Mouse (Mus musculus) limb, embryonic 11.5 days (tissue): ENCODE results near the gene Alpk3. TPM values are rescaled to one million over a fixed set of nuclear protein-coding genes. Genes with fewer than 3 reads are reported as not detected.

Source experiments
- ATAC-seq: fragments of 200-750 bp; cut with Nextera tagmentation; 2 replicates; pipeline ENCODE4 v1.8.0; 2017; ENCODE audit warnings: low read depth; ENCODE audit not compliant: insufficient number of reproducible peaks, low FRiP score, low TSS enrichment
- DNase-seq: peaks from one replicate; pipeline ENCODE4 v3.0.0-alpha.2; 2015; ENCODE audit warnings: low spot score
- H3K27ac ChIP-seq: fragments of 300-500 bp; sonication (generic); replicated peaks from 2 replicates; pipeline ENCODE4 v1.5.1; 2014; ENCODE audit warnings: low read depth, mild to moderate bottlenecking, low read length
- H3K27me3 ChIP-seq: fragments of 300-500 bp; sonication (generic); 2 replicates; pipeline ENCODE4 v1.6.1; 2014; ENCODE audit warnings: mild to moderate bottlenecking, low read length, mixed read lengths; ENCODE audit not compliant: control insufficient read depth, insufficient read depth
- H3K36me3 ChIP-seq: fragments of 300-500 bp; sonication (generic); 2 replicates; pipeline ENCODE4 v1.6.1; 2014; ENCODE audit warnings: mild to moderate bottlenecking, low read length, moderate library complexity, mixed read lengths; ENCODE audit not compliant: control insufficient read depth, insufficient read depth
- H3K4me1 ChIP-seq: fragments of 300-500 bp; sonication (generic); 2 replicates; pipeline ENCODE4 v1.6.1; 2014; ENCODE audit warnings: low read length, mixed read lengths; ENCODE audit not compliant: control insufficient read depth, insufficient read depth
- H3K4me2 ChIP-seq: fragments of 300-500 bp; sonication (generic); 2 replicates; pipeline ENCODE4 v1.6.1; 2014; ENCODE audit warnings: low read depth, mild to moderate bottlenecking, moderate library complexity; ENCODE audit not compliant: severe bottlenecking
- H3K4me3 ChIP-seq: fragments of 300-500 bp; sonication (generic); 2 replicates; pipeline ENCODE4 v1.5.1; 2014; ENCODE audit warnings: low read depth, low read length
- H3K9ac ChIP-seq: fragments of 300-500 bp; sonication (generic); 2 replicates; pipeline ENCODE4 v1.6.1; 2014; ENCODE audit warnings: mild to moderate bottlenecking, low read length
- H3K9me3 ChIP-seq: fragments of 300-500 bp; sonication (generic); 2 replicates; pipeline ENCODE4 v1.6.1; 2016; ENCODE audit warnings: low read length; ENCODE audit not compliant: control insufficient read depth
- WGBS: fragments of 180-500 bp; shearing (Covaris S2); extraction: QIAGEN DNeasy Blood & Tissue Kit; methylation state at CpG from one replicate; pipeline ENCODE4 v1.1.7; 2014; 5-methylcytosine and 5-hydroxymethylcytosine counted together
- polyA plus RNA-seq: library from polyadenylated mRNA; unstranded; fragments of >200 nt; fragmentation: Nextera tagmentation; extraction: Ambion mirVana; gene quantifications from 2 replicates; pipeline ENCODE4 v1.2.1, GENCODE M21; 2014

Gene Alpk3
- polyA plus RNA-seq, 1 experiment from 2014 or later, result 0.33 TPM

DNA sequence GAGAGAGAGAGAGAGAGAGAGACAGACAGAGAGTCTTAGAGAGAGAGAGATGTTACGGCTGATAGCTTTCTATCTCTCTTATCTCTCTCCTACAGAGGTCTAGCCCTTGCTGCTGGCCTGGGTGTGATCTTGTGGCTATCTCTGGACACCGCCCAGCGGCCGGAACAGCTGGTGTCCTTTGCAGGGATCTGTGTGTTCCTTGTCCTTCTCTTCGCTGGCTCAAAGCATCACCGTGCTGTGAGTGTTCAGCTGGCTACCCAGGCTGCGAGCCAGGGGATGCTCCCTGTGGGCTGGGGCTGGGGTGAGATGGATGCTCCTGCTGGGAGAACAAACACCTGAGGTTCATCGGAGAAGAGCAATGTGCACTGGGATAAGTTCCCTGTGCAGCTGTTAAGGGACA is 67.4 kb downstream of the Alpk3 start:
- Histone ChIP-seq H3K4me3 (no peak overlapping the region), H3K36me3 (no peaks in the 10 kb centered on the region), H3K4me1 (peaks cover 25% of the 10 kb centered on the region), H3K4me2 (no peak overlapping the region), H3K9me3 (no peaks in the 10 kb centered on the region), H3K27ac (no peak overlapping the region), H3K9ac (no peak overlapping the region), H3K27me3 (no peaks in the 10 kb centered on the region)
- no peak for DNase-seq
- ATAC-seq, result no peak
- 87% methylated on average over 8 of the region's 8 CpGs for WGBS

DNA sequence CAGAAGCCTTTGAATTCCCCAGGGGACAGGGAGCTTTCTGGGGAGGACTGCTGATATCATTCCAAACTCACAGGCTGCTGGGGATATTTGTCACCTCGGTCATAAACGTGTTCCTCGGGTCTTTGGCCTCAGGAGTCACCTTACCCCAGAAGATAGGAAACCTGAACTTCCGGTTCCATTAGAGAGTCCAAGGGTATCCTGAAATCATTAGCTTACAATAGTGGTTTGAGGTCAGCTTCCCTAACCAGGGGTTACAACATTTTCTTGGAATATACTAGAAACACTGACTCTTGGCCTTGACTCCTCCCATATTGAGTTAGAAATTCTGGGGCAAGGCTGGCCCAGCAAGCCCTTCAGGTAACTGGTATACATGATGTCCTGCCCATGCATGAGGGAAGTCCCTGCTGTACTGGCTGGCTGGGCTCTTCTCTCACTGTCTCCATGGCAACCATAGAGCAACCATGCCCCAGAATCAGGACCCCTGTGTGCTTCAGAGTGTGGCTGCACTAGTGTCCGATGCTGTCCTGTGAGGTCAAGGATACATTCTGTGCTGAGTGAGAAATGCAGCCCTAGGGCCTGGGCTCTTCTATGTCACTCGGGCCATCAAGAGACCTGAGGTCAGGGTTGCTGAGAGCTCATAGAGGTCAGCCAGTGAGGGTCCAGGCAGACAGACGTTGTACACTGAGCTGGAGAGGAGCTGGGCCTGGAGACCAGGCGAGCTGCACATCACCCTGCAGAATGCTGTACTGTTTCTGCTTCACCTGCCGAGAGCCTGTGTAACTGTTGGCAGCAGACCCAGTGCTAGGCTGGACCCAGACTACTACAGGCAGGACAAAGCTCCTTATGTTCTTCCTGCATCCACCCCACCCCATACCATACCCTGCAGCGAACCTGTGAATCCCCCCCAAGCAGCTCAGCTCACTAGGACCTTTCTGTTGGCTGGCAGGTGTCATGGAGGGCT is 68.1 kb downstream of the Alpk3 start:
- H3K4me2 ChIP-seq, result no peak overlapping the region
- H3K9me3 ChIP-seq, result no peaks in the 10 kb centered on the region
- H3K4me3 ChIP-seq, result no peak overlapping the region
- WGBS, result 69% methylated on average over 10 of the region's 10 CpGs
- ATAC-seq (no peak), DNase-seq (no peak)
- no peaks in the 10 kb centered on the region for H3K27me3 ChIP-seq
- no peak overlapping the region for H3K27ac ChIP-seq
- H3K9ac ChIP-seq, result no peak overlapping the region
- H3K36me3 ChIP-seq, result no peaks in the 10 kb centered on the region
- peaks cover 25% of the 10 kb centered on the region for H3K4me1 ChIP-seq

- ATAC-seq (peak; percentile 42; the same call in 1 of the 2 replicates), DNase-seq (peak; percentile 68)
- 18% methylated on average over 7 of the region's 7 CpGs for WGBS
- Histone ChIP-seq H3K27me3 (no peaks in the 10 kb centered on the region), H3K36me3 (no peaks in the 10 kb centered on the region), H3K9ac (no peak overlapping the region), H3K4me3 (no peak overlapping the region), H3K27ac (peak overlapping the region; percentile 58; the same call in 1 of the 2 replicates), H3K4me2 (no peak overlapping the region), H3K9me3 (no peaks in the 10 kb centered on the region), H3K4me1 (peaks cover 38% of the 10 kb centered on the region)
Measured at GRCm38 (mm10) chr7:81131864-81132263, 74.5 kb downstream of the Alpk3 start.

- Histone ChIP-seq H3K9me3 (no peaks in the 10 kb centered on the region), H3K27ac (no peak overlapping the region), H3K9ac (no peak overlapping the region), H3K4me1 (peaks cover 38% of the 10 kb centered on the region), H3K4me2 (no peak overlapping the region), H3K27me3 (no peaks in the 10 kb centered on the region), H3K4me3 (no peak overlapping the region), H3K36me3 (no peaks in the 10 kb centered on the region)
- DNase-seq, result no peak
- 9% methylated on average over 2 of the region's 2 CpGs for WGBS
- no peak for ATAC-seq
Measured at GRCm38 (mm10) chr7:81132851-81133279, 75.5 kb downstream of the Alpk3 start.

- Histone ChIP-seq H3K4me1 (peaks cover 38% of the 10 kb centered on the region), H3K9ac (no peak overlapping the region), H3K4me3 (no peak overlapping the region), H3K27me3 (no peaks in the 10 kb centered on the region), H3K36me3 (no peaks in the 10 kb centered on the region), H3K4me2 (no peak overlapping the region), H3K9me3 (no peaks in the 10 kb centered on the region), H3K27ac (no peak overlapping the region)
- 72% methylated on average over 6 of the region's 6 CpGs for WGBS
- ATAC-seq, result no peak
- DNase-seq, result no peak
Measured at GRCm38 (mm10) chr7:81133416-81133815, 76.0 kb downstream of the Alpk3 start.

DNA sequence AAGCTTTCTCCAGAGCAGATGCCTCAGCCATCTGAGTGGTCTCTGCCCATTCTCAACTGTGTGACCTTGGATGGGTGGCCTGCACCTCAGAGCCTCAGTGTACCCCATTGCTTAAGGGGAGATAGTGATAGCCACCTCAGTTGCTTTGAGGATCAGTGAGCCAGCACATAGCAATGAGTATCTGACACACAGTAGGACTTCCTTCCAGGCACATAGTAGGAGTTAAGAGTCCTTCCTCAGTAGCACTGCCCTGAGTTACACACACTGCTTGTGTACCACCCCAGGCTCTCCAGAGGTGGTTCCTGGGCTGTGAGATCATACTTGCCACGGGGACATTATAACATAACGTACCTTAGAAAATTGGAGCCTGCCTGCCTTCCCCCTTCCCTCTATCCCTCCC is 76.5 kb downstream of the Alpk3 start:
- Histone ChIP-seq H3K36me3 (no peaks in the 10 kb centered on the region), H3K9me3 (no peaks in the 10 kb centered on the region), H3K4me2 (no peak overlapping the region), H3K27me3 (no peaks in the 10 kb centered on the region), H3K9ac (no peak overlapping the region), H3K4me3 (no peak overlapping the region), H3K27ac (no peak overlapping the region), H3K4me1 (peaks cover 36% of the 10 kb centered on the region)
- DNase-seq (no peak), ATAC-seq (no peak)
- WGBS, result 79% methylated on average over 2 of the region's 2 CpGs

DNA sequence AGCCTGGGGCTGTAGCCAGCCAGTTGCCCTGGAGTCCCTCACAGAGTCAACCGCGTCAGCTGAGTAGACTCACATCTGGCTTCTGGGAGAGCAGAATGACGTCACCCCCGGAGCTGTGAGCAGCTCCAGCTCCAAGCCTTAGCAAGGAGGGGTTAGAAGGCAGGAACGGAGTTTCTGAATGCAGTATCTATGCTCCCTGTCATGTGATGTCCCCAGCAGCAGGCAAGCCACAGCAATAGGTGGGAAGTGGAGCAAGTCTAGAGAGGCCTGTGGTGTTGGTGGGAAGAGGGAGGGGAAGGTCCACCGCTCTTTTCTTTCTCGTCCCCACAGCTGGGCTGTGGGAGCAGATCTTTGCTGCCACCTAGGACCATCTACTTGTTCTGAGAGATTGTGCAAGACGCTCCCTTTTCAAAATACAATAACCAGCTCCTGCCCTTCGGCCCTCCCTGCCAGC is 77.2 kb downstream of the Alpk3 start:
- 15% methylated on average over 9 of the region's 9 CpGs for WGBS
- Histone ChIP-seq H3K27me3 (no peaks in the 10 kb centered on the region), H3K4me3 (no peak overlapping the region), H3K4me1 (peaks cover 32% of the 10 kb centered on the region), H3K4me2 (peak overlapping the region; percentile 16; the same call in 1 of the 2 replicates), H3K9ac (no peak overlapping the region), H3K9me3 (no peaks in the 10 kb centered on the region), H3K27ac (peak overlapping the region; percentile 66; the same call in 1 of the 2 replicates), H3K36me3 (no peaks in the 10 kb centered on the region)
- DNase-seq, result peak; percentile 83
- ATAC-seq, result peak; percentile 83

GRCm38 (mm10) chr7:81137292-81137691 is 79.9 kb downstream of the Alpk3 start:
- H3K36me3 ChIP-seq, result no peaks in the 10 kb centered on the region
- 85% methylated on average over 5 of the region's 5 CpGs for WGBS
- H3K4me2 ChIP-seq, result no peak overlapping the region
- H3K4me1 ChIP-seq, result peaks cover 22% of the 10 kb centered on the region
- H3K27me3 ChIP-seq, result no peaks in the 10 kb centered on the region
- no peak overlapping the region for H3K27ac ChIP-seq
- no peak for ATAC-seq
- no peak overlapping the region for H3K4me3 ChIP-seq
- no peak overlapping the region for H3K9ac ChIP-seq
- DNase-seq, result no peak
- no peaks in the 10 kb centered on the region for H3K9me3 ChIP-seq
